Mouse (Mus musculus) cortical plate, adult 2 months (tissue): ENCODE data around the gene Efcab5. TPM values are rescaled to one million over a fixed set of nuclear protein-coding genes. Genes with fewer than 3 reads are reported as not detected.

Experiments
- H3K27ac ChIP-seq: fragments of 200-500 bp; 2 replicates; pipeline ENCODE4 v1.5.1; 2012; ENCODE audit warnings: low read length, control low read depth, inconsistent platforms; ENCODE audit not compliant: insufficient read depth
- H3K4me1 ChIP-seq: fragments of 200-500 bp; 2 replicates; pipeline ENCODE4 v1.6.1; 2011; ENCODE audit warnings: low read length; ENCODE audit not compliant: control insufficient read depth, insufficient read depth
- H3K4me3 ChIP-seq: fragments of 200-500 bp; 2 replicates; pipeline ENCODE4 v1.5.1; 2011; ENCODE audit warnings: mild to moderate bottlenecking, low read length, control low read depth; ENCODE audit not compliant: insufficient read depth
- CTCF ChIP-seq: fragments of 200-500 bp; IDR thresholded peaks from 2 replicates; pipeline ENCODE4 v1.5.1; 2011; ENCODE audit warnings: mild to moderate bottlenecking, control low read depth, low read length; ENCODE audit not compliant: insufficient read depth; ENCODE audit errors: extremely low read depth
- POLR2A ChIP-seq: fragments of 200-500 bp; IDR thresholded peaks from 2 replicates; pipeline ENCODE4 v1.6.1; 2011; ENCODE audit warnings: mild to moderate bottlenecking, low read length, control low read depth; ENCODE audit not compliant: insufficient read depth; ENCODE audit errors: extremely low read depth
- polyA plus RNA-seq: library from polyadenylated mRNA; depleted of rRNA; stranded (reverse); fragments of >200 nt; gene quantifications from 2 replicates; pipeline ENCODE4 v1.2.3, GENCODE M21; 2012; rRNA removed

The Efcab5 gene
- polyA plus RNA-seq, 1 experiment = 2.9 TPM

DNA sequence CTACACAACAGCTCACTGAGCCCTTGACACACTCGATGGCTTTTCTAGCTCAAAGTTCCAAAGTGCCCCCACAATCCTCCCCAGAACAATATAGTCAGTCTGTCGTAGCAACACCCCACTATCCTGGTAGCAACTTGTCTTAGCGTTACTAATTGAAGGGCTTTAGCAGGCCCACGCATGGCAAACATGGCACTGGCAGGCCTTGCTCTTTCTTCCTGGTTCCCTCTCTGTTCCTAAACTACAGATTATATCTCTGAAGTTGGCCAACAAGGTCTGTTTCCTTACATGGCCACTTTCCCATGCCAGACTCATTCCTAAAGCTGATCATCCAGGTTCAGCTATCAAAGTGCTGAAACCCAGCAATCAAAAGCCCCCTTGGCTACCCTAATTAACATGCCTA is 146.9 kb downstream of the Efcab5 start:
- no peak overlapping the region for H3K27ac ChIP-seq
- no peak overlapping the region for H3K4me3 ChIP-seq
- TF ChIP-seq POLR2A (no peak), CTCF (no peak)
- no peaks in the 10 kb centered on the region for H3K4me1 ChIP-seq

Other genes starting within 250 kb of the Efcab5 start
- gene Slc6a4, start 190.4 kb downstream of the Efcab5 start, polyA plus RNA-seq = 0.04 TPM in 1 of 2 replicates, not detected in the other
- 8.4 and 10.1 TPM in 2 replicates for gene Nsrp1, start 110.5 kb downstream of the Efcab5 start, polyA plus RNA-seq
- gene Ssh2, start 27.3 kb upstream of the Efcab5 start, polyA plus RNA-seq = 14.9 and 15.0 TPM in 2 replicates